In the genomic region with DNA sequence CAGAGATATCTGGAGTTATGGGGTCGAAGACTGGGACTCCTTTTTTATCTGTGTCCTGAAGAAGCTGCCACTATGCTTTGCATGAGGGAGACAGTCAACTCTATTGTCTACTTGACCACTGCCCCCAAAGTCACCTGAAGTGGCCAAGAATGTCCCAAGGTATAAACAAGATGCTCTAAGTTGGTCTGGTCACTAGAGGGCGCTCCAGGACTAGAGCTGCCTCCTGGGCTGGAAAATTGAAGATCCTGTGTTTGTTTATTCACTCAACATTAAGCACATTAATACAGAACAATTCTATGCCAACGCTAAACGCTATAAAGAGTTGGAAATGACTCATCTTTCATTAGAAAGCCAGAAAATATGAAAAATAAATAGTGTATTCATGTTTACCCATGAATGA, we compare ENCODE assay signal across 7 mouse cellular contexts. TPM values are rescaled to one million over a fixed set of nuclear protein-coding genes. Genes with fewer than 3 reads are reported as not detected.
DNase-seq lines count a peak whose midpoint lies in the region.

No protein-coding gene starts in this region.

- peak; percentile 55 to 65 for DNase-seq in CD8-positive naive resting alpha-beta T cell, adult 2 months (ENCODE audit: low read depth in 2 of 2, low spot score in 2 of 2)
- DNase-seq in Muller cell, postnatal 12 days (ENCODE audit: inconsistent ontology term): peak; percentile 51
- DNase-seq in cerebellum, adult 8-10 months: peak; percentile 72
- peak; percentile 60 for DNase-seq in gastrocnemius, postnatal 14 days
- peak; percentile 73 for DNase-seq in layer of hippocampus, adult 11-12 months (ENCODE audit: low spot score)
- peak; percentile 84 for DNase-seq in lung, postnatal 14 days
- DNase-seq in skeletal muscle tissue, adult 2 months (ENCODE audit: low read depth, low spot score): peak; percentile 66

- intact Hi-C loops in gastrocnemius, postnatal 14 days (cut with DNase I; ENCODE audit: low total_unique reads): no loop called here

RNA-seq across cellular contexts. Expression of gene Cym, which starts 15.5 kb away (rescaled TPM):
- not detected for total RNA-seq in gastrocnemius, postnatal 14 days (2021)

RNA-seq across cellular contexts. Expression of gene Kcna10, which starts 23.1 kb away (rescaled TPM):
- total RNA-seq in gastrocnemius, postnatal 14 days (2021): under 1 TPM in 1 of 2 experiments, not detected in 1; 0.10 TPM

RNA-seq across cellular contexts. Expression of gene A630076J17Rik, which starts 24.4 kb away (rescaled TPM):
- not detected for total RNA-seq in gastrocnemius, postnatal 14 days (2021)

RNA-seq across cellular contexts. Expression of gene Prok1, which starts 33.5 kb away (rescaled TPM):
- total RNA-seq in gastrocnemius, postnatal 14 days (2021): not detected

Comparison
In these comparisons a context has a peak if more than half of its experiments do, and no peak if none do; other contexts are left out.
1. Peak in every context shown above with its lines: DNase-seq.